Mouse (Mus musculus) liver, embryonic 12.5 days (tissue): ENCODE data around the gene Nxn. TPM values are rescaled to one million over a fixed set of nuclear protein-coding genes. Genes with fewer than 3 reads are reported as not detected.

Source experiments
- ATAC-seq: fragments of 200-750 bp; cut with Nextera tagmentation; 2 replicates; pipeline ENCODE4 v1.8.0; 2017; ENCODE audit warnings: moderate number of reproducible peaks, mild to moderate bottlenecking, moderate library complexity
- H3K27ac ChIP-seq: fragments of 300-500 bp; sonication (generic); 2 replicates; pipeline ENCODE4 v1.5.1; 2016; ENCODE audit warnings: mild to moderate bottlenecking
- H3K27me3 ChIP-seq: fragments of 300-500 bp; sonication (generic); replicated peaks from 2 replicates; pipeline ENCODE4 v1.6.1; 2016; ENCODE audit warnings: mild to moderate bottlenecking, moderate library complexity
- H3K36me3 ChIP-seq: fragments of 300-500 bp; sonication (generic); 2 replicates; pipeline ENCODE4 v1.6.1; 2016; ENCODE audit warnings: mild to moderate bottlenecking, moderate library complexity
- H3K4me1 ChIP-seq: fragments of 300-500 bp; sonication (generic); 2 replicates; pipeline ENCODE4 v1.6.1; 2016
- H3K4me2 ChIP-seq: fragments of 300-500 bp; sonication (generic); 2 replicates; pipeline ENCODE4 v1.6.1; 2016; ENCODE audit warnings: mild to moderate bottlenecking, moderate library complexity
- H3K4me3 ChIP-seq: fragments of 300-500 bp; sonication (generic); 2 replicates; pipeline ENCODE4 v1.5.1; 2016; ENCODE audit warnings: mild to moderate bottlenecking, moderate library complexity
- H3K9ac ChIP-seq: fragments of 300-500 bp; sonication (generic); 2 replicates; pipeline ENCODE4 v1.6.1; 2016; ENCODE audit warnings: mild to moderate bottlenecking, moderate library complexity
- H3K9me3 ChIP-seq: fragments of 300-500 bp; sonication (generic); replicated peaks from 2 replicates; pipeline ENCODE4 v1.6.1; 2016; ENCODE audit warnings: mild to moderate bottlenecking, moderate library complexity
- WGBS: fragments of 180-500 bp; shearing (Covaris S2); methylation state at CpG from one replicate; pipeline ENCODE4 v1.1.7; 2016; ENCODE audit not compliant: insufficient replicate concordance; 5-methylcytosine and 5-hydroxymethylcytosine counted together
- polyA plus RNA-seq: library from polyadenylated mRNA; unstranded; fragments of >200 nt; fragmentation: Nextera tagmentation; extraction: Ambion mirVana; gene quantifications from 2 replicates; pipeline ENCODE4 v1.2.1, GENCODE M21; 2016

The Nxn gene
- polyA plus RNA-seq, 1 experiment from 2014 or later, result 6.0 TPM

GRCm38 (mm10) chr11:76358628-76359320, 40.2 kb downstream of the Nxn start:
- Histone ChIP-seq H3K4me1 (no peaks in the 10 kb centered on the region), H3K36me3 (no peaks in the 10 kb centered on the region), H3K9me3 (no peaks in the 10 kb centered on the region), H3K4me2 (no peak overlapping the region), H3K27me3 (no peaks in the 10 kb centered on the region), H3K9ac (no peak overlapping the region), H3K27ac (no peak overlapping the region), H3K4me3 (no peak overlapping the region)
- WGBS, result 70% methylated on average over 14 of the region's 14 CpGs
- ATAC-seq, result no peak

GRCm38 (mm10) chr11:76357464-76357863, 41.5 kb downstream of the Nxn start:
- 76% methylated on average over 12 of the region's 12 CpGs for WGBS
- no peaks in the 10 kb centered on the region for H3K4me1 ChIP-seq

GRCm38 (mm10) chr11:76356091-76356490, 42.8 kb downstream of the Nxn start:
- no peak overlapping the region for H3K4me3 ChIP-seq
- no peaks in the 10 kb centered on the region for H3K27me3 ChIP-seq
- no peak overlapping the region for H3K27ac ChIP-seq
- ATAC-seq, result no peak
- 77% methylated on average over 11 of the region's 11 CpGs for WGBS
- peaks cover 4% of the 10 kb centered on the region; the same call in 1 of the 2 replicates for H3K4me1 ChIP-seq
- no peak overlapping the region for H3K4me2 ChIP-seq
- no peak overlapping the region for H3K9ac ChIP-seq
- no peaks in the 10 kb centered on the region for H3K36me3 ChIP-seq
- no peaks in the 10 kb centered on the region for H3K9me3 ChIP-seq

More at GRCm38 (mm10) chr11:76357464-76357863, 41.5 kb downstream of the Nxn start:
- Histone ChIP-seq H3K9ac (no peak overlapping the region), H3K27ac (no peak overlapping the region), H3K4me2 (no peak overlapping the region), H3K27me3 (no peaks in the 10 kb centered on the region), H3K9me3 (no peaks in the 10 kb centered on the region), H3K4me3 (no peak overlapping the region), H3K36me3 (no peaks in the 10 kb centered on the region)
- no peak for ATAC-seq

GRCm38 (mm10) chr11:76355425-76355824, 43.5 kb downstream of the Nxn start:
- WGBS, result 49% methylated on average over 6 of the region's 6 CpGs
- Histone ChIP-seq H3K27me3 (no peaks in the 10 kb centered on the region), H3K4me2 (no peak overlapping the region), H3K36me3 (no peaks in the 10 kb centered on the region), H3K4me1 (peaks cover 7% of the 10 kb centered on the region; the same call in 1 of the 2 replicates), H3K9ac (no peak overlapping the region), H3K4me3 (no peak overlapping the region), H3K27ac (no peak overlapping the region), H3K9me3 (no peaks in the 10 kb centered on the region)
- ATAC-seq, result no peak

- Histone ChIP-seq H3K27ac (no peak overlapping the region), H3K9me3 (no peaks in the 10 kb centered on the region), H3K4me3 (no peak overlapping the region), H3K36me3 (no peaks in the 10 kb centered on the region), H3K9ac (no peak overlapping the region), H3K4me2 (no peak overlapping the region), H3K4me1 (peaks cover 7% of the 10 kb centered on the region; the same call in 1 of the 2 replicates), H3K27me3 (no peaks in the 10 kb centered on the region)
- WGBS, result 73% methylated on average over 16 of the region's 16 CpGs
- no peak for ATAC-seq
Measured at GRCm38 (mm10) chr11:76352861-76353558, 45.9 kb downstream of the Nxn start.

GRCm38 (mm10) chr11:76351624-76352011, 47.3 kb downstream of the Nxn start:
- H3K4me2 ChIP-seq, result no peak overlapping the region
- H3K9ac ChIP-seq, result no peak overlapping the region
- 19% methylated on average over 3 of the region's 3 CpGs for WGBS
- no peaks in the 10 kb centered on the region for H3K36me3 ChIP-seq
- H3K27me3 ChIP-seq, result no peaks in the 10 kb centered on the region
- no peaks in the 10 kb centered on the region for H3K9me3 ChIP-seq
- no peak for ATAC-seq
- no peak overlapping the region for H3K27ac ChIP-seq
- H3K4me1 ChIP-seq, result peaks cover 7% of the 10 kb centered on the region; the same call in 1 of the 2 replicates
- no peak overlapping the region for H3K4me3 ChIP-seq

- no peaks in the 10 kb centered on the region for H3K36me3 ChIP-seq
- no peak overlapping the region for H3K4me2 ChIP-seq
- H3K4me3 ChIP-seq, result no peak overlapping the region
- H3K27me3 ChIP-seq, result no peaks in the 10 kb centered on the region
- H3K27ac ChIP-seq, result no peak overlapping the region
- ATAC-seq, result no peak
- H3K9ac ChIP-seq, result no peak overlapping the region
- peaks cover 7% of the 10 kb centered on the region; the same call in 1 of the 2 replicates for H3K4me1 ChIP-seq
- WGBS, result 49% methylated on average over 10 of the region's 10 CpGs
- no peaks in the 10 kb centered on the region for H3K9me3 ChIP-seq
Measured at GRCm38 (mm10) chr11:76350931-76351623, 47.9 kb downstream of the Nxn start.

GRCm38 (mm10) chr11:76349833-76350232, 49.1 kb downstream of the Nxn start:
- no peak for ATAC-seq
- no peaks in the 10 kb centered on the region for H3K27me3 ChIP-seq
- H3K9me3 ChIP-seq, result no peaks in the 10 kb centered on the region
- H3K27ac ChIP-seq, result no peak overlapping the region
- H3K4me2 ChIP-seq, result no peak overlapping the region
- no peak overlapping the region for H3K9ac ChIP-seq
- H3K4me3 ChIP-seq, result no peak overlapping the region
- H3K36me3 ChIP-seq, result no peaks in the 10 kb centered on the region
- 71% methylated on average over 5 of the region's 5 CpGs for WGBS
- H3K4me1 ChIP-seq, result peaks cover 7% of the 10 kb centered on the region; the same call in 1 of the 2 replicates

GRCm38 (mm10) chr11:76347589-76347988, 51.4 kb downstream of the Nxn start:
- H3K27ac ChIP-seq, result no peak overlapping the region

GRCm38 (mm10) chr11:76343031-76343430, 55.9 kb downstream of the Nxn start:
- no peak for ATAC-seq
- Histone ChIP-seq H3K9ac (no peak overlapping the region), H3K9me3 (no peaks in the 10 kb centered on the region), H3K27me3 (no peaks in the 10 kb centered on the region), H3K4me3 (no peak overlapping the region), H3K4me2 (no peak overlapping the region), H3K36me3 (no peaks in the 10 kb centered on the region), H3K27ac (no peak overlapping the region), H3K4me1 (peaks cover 5% of the 10 kb centered on the region; the same call in 1 of the 2 replicates)
- WGBS, result 67% methylated on average over 9 of the region's 9 CpGs

More at GRCm38 (mm10) chr11:76347589-76347988, 51.4 kb downstream of the Nxn start:
- no peaks in the 10 kb centered on the region for H3K36me3 ChIP-seq
- no peaks in the 10 kb centered on the region for H3K27me3 ChIP-seq
- 70% methylated on average over 4 of the region's 4 CpGs for WGBS
- ATAC-seq, result no peak
- no peak overlapping the region for H3K4me2 ChIP-seq
- H3K4me1 ChIP-seq, result peaks cover 7% of the 10 kb centered on the region; the same call in 1 of the 2 replicates
- no peak overlapping the region for H3K9ac ChIP-seq
- no peak overlapping the region for H3K4me3 ChIP-seq
- H3K9me3 ChIP-seq, result no peaks in the 10 kb centered on the region

- no peak overlapping the region for H3K4me2 ChIP-seq
- 70% methylated on average over 14 of the region's 14 CpGs for WGBS
- ATAC-seq, result no peak
Measured at GRCm38 (mm10) chr11:76341884-76342645, 56.9 kb downstream of the Nxn start.

More at GRCm38 (mm10) chr11:76341884-76342645, 56.9 kb downstream of the Nxn start:
- H3K9ac ChIP-seq, result no peak overlapping the region
- H3K4me3 ChIP-seq, result no peak overlapping the region
- no peaks in the 10 kb centered on the region for H3K27me3 ChIP-seq
- H3K27ac ChIP-seq, result no peak overlapping the region
- peaks cover 5% of the 10 kb centered on the region; the same call in 1 of the 2 replicates for H3K4me1 ChIP-seq
- H3K36me3 ChIP-seq, result no peaks in the 10 kb centered on the region
- no peaks in the 10 kb centered on the region for H3K9me3 ChIP-seq
